Mouse (Mus musculus): ENCODE measurements around the gene Gpr119. TPM values are rescaled to one million over a fixed set of nuclear protein-coding genes. Genes with fewer than 3 reads are reported as not detected.

Gene Gpr119
- polyA plus RNA-seq (2012; rRNA removed) (not detected in 2 replicates), polyA plus RNA-seq (2014; fragmentation: Nextera tagmentation; extraction: Ambion mirVana) (not detected in 2 replicates)

DNA sequence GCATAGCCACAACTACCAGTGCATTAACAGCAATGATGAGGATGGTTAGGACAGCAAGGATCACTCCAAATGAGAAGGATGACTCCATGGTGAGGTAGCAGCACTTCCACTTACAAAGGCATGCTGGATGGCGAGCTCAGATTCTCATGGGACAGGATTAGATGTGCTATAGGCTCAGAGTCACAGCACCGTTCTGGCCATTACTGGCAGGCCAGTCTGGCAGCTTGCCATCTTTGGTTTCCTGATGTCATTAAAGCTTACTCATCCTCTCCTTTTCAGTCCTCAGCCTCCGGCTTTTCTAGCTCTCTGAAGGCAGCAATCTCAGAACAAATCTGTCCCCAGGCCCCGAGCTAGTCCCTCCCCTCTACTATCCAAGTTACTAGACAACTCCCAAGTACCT, at the start of gene Gpr119:
Gene Gpr119, minus strand, starts transcription at position 308 of the 400 bp plus-strand sequence.
- DNase-seq (ENCODE audit: low read depth in 3 of 3, low spot score in 3 of 3) (no peak), ATAC-seq (ENCODE audit: insufficient read depth) (no peak)
- Histone ChIP-seq H3K36me3 (replicated peaks; ENCODE audit: control insufficient read depth, insufficient read depth, low read depth) (no peaks in the 10 kb centered on the region), H3K27me3 (ENCODE audit: control insufficient read depth, insufficient read depth, low read length) (no peaks in the 10 kb centered on the region), H3K9ac (replicated peaks) (no peak within 1 kb of the TSS), H3K4me1 (replicated peaks; ENCODE audit: control insufficient read depth in 2 of 2, insufficient read depth in 2 of 2, low read length in 1 of 2) (no peaks in the 10 kb centered on the region), H3K4me2 (ENCODE audit: low read depth) (no peak within 1 kb of the TSS), H3K4me3 (ENCODE audit: insufficient read depth in 1 of 2, low read depth in 2 of 2, low read length in 2 of 2) (no peak within 1 kb of the TSS), H3K27ac (no peak within 1 kb of the TSS), H3K9me3 (ENCODE audit: control insufficient read depth, low read length) (no peaks in the 10 kb centered on the region)
- WGBS (ENCODE audit: insufficient replicate concordance), result 40% methylated on average over 4 of the region's 4 CpGs
- no peak for TF ChIP-seq CTCF (IDR thresholded peaks at IDR 0.05; ENCODE audit: low read depth)
- no peak for TF ChIP-seq EP300 (IDR thresholded peaks at IDR 0.05; ENCODE audit: low read depth)

DNA sequence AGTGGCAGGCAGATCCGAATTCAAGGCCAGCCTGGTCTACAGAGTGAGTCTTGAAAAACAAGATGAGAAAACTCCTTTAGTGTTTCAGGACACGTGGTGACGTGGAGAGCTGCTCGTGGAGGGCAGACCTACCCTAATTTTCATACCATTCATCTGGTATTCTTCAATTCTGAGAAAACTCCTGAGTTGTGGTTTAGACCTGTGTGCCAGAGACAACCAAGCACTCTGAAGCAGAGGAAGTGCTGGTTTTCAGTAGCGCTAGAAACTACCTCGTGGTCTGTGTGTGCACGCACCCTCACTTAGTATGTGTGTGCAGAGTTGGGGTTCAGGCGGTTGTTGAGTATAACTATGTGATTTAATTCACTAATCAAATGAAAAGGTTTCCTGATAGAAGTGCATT, 38.6 kb upstream of the Gpr119 start:
- no peak overlapping the region for H3K4me3 ChIP-seq (ENCODE audit: insufficient read depth in 1 of 2, low read depth in 2 of 2, low read length in 2 of 2)
- H3K4me2 ChIP-seq (ENCODE audit: low read depth), result no peak overlapping the region
- H3K36me3 ChIP-seq (replicated peaks; ENCODE audit: control insufficient read depth, insufficient read depth, low read depth), result no peaks in the 10 kb centered on the region; the same call in 1 of the 2 replicates
- 76% methylated on average over 8 of the region's 8 CpGs for WGBS (ENCODE audit: insufficient replicate concordance)
- TF ChIP-seq CTCF (IDR thresholded peaks at IDR 0.05; ENCODE audit: low read depth) (no peak), EP300 (IDR thresholded peaks at IDR 0.05; ENCODE audit: low read depth) (no peak)
- no peak overlapping the region for H3K9ac ChIP-seq (replicated peaks)
- no peak for ATAC-seq (ENCODE audit: insufficient read depth)
- H3K27ac ChIP-seq, result no peak overlapping the region
- H3K9me3 ChIP-seq (ENCODE audit: control insufficient read depth, low read length), result no peaks in the 10 kb centered on the region
- H3K4me1 ChIP-seq (replicated peaks; ENCODE audit: control insufficient read depth in 2 of 2, insufficient read depth in 2 of 2, low read length in 1 of 2), result no peaks in the 10 kb centered on the region
- DNase-seq (ENCODE audit: low read depth in 3 of 3, low spot score in 3 of 3), result no peak
- no peaks in the 10 kb centered on the region for H3K27me3 ChIP-seq (ENCODE audit: control insufficient read depth, insufficient read depth, low read length)

GRCm38 (mm10) chrX:48709701-48710100, 35.4 kb upstream of the Gpr119 start:
- ATAC-seq (ENCODE audit: insufficient read depth), result no peak
- no peaks in the 10 kb centered on the region; the same call in 1 of the 2 replicates for H3K36me3 ChIP-seq (replicated peaks; ENCODE audit: control insufficient read depth, insufficient read depth, low read depth)
- no peak overlapping the region for H3K4me2 ChIP-seq (ENCODE audit: low read depth)
- no peaks in the 10 kb centered on the region for H3K9me3 ChIP-seq (ENCODE audit: control insufficient read depth, low read length)
- WGBS (ENCODE audit: insufficient replicate concordance), result 83% methylated on average over 10 of the region's 10 CpGs
- no peak for TF ChIP-seq CTCF (IDR thresholded peaks at IDR 0.05; ENCODE audit: low read depth)
- no peak for TF ChIP-seq EP300 (IDR thresholded peaks at IDR 0.05; ENCODE audit: low read depth)
- H3K4me1 ChIP-seq (replicated peaks; ENCODE audit: control insufficient read depth in 2 of 2, insufficient read depth in 2 of 2, low read length in 1 of 2), result no peaks in the 10 kb centered on the region
- H3K27ac ChIP-seq, result no peak overlapping the region
- DNase-seq (ENCODE audit: low read depth in 3 of 3, low spot score in 3 of 3), result no peak
- no peak overlapping the region for H3K9ac ChIP-seq (replicated peaks)
- H3K4me3 ChIP-seq (ENCODE audit: insufficient read depth in 1 of 2, low read depth in 2 of 2, low read length in 2 of 2), result no peak overlapping the region
- no peaks in the 10 kb centered on the region for H3K27me3 ChIP-seq (ENCODE audit: control insufficient read depth, insufficient read depth, low read length)

DNA sequence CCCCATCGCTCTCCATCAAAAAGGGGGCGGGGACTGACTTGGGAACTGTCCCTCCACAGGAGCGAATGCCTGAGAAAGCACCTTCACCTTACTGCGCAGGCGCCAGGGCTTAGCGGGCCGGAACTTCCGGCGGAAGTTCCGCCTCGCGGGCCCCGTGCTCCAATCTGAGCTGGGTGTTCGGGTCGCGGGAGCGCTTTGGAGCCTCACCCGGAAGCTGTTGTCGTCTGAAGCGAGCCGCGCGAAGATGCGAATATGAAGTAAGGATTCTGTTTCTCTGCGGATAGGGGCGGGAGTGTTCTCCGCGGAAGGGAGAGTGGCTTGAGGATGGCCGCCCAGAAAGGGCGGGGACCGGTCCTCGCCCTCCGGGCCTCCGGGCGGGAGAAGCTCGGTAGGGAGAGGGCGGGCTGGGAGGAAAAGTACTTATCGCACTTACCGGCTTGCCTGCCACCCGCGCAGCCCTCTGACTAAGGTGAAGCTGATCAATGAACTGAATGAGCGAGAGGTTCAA, 20.6 kb upstream of the Gpr119 start, which contains the start of gene Rbmx2:
Gene Rbmx2, plus strand, starts transcription at position 141 of the 508 bp plus-strand sequence.
- H3K36me3 ChIP-seq (replicated peaks; ENCODE audit: control insufficient read depth, insufficient read depth, low read depth), result no peaks in the 10 kb centered on the region
- peaks cover 0 to 9% of the 10 kb centered on the region in 2 experiments; a peak in 2 of 4 replicates for H3K4me1 ChIP-seq (replicated peaks; ENCODE audit: control insufficient read depth in 2 of 2, insufficient read depth in 2 of 2, low read length in 1 of 2)
- peak within 1 kb of the TSS; percentile 71 for H3K4me2 ChIP-seq (ENCODE audit: low read depth)
- H3K9ac ChIP-seq (replicated peaks), result peak within 1 kb of the TSS; percentile 70
- no peak for TF ChIP-seq EP300 (IDR thresholded peaks at IDR 0.05; ENCODE audit: low read depth)
- TF ChIP-seq CTCF (IDR thresholded peaks at IDR 0.05; ENCODE audit: low read depth), result no peak
- 8% methylated on average over 42 of the region's 42 CpGs for WGBS (ENCODE audit: insufficient replicate concordance)
- H3K27ac ChIP-seq, result peak within 1 kb of the TSS; percentile 85
- H3K9me3 ChIP-seq (ENCODE audit: control insufficient read depth, low read length), result no peaks in the 10 kb centered on the region
- DNase-seq (ENCODE audit: low read depth in 3 of 3, low spot score in 3 of 3) (peak; percentile 77 to 83 (median 80)), ATAC-seq (ENCODE audit: insufficient read depth) (peak; percentile 98)
- peak within 1 kb of the TSS; percentile 74 to 89 for H3K4me3 ChIP-seq (ENCODE audit: insufficient read depth in 1 of 2, low read depth in 2 of 2, low read length in 2 of 2)
- no peaks in the 10 kb centered on the region for H3K27me3 ChIP-seq (ENCODE audit: control insufficient read depth, insufficient read depth, low read length)

DNA sequence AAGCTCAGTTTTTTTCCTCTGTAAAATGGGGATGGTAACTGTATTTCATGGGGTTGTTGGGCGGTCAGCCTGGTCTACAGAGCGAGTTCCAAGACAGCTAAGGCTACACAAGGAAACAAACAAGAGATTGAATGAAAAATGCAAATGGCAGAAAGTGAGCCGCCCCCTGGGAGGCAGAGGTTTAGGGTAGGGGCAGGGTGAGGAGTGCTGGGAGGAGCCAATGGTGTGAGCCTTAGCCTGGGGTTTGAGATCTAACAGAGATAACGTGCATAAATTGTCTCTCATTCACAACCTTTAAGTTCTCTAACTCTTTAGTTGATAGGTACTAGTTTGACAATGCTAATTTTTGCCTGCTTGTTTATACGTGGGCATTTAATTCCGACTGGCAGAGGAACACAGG, 20.2 kb upstream of the Gpr119 start:
- no peak for TF ChIP-seq CTCF (IDR thresholded peaks at IDR 0.05; ENCODE audit: low read depth)
- TF ChIP-seq EP300 (IDR thresholded peaks at IDR 0.05; ENCODE audit: low read depth), result no peak
- no peaks in the 10 kb centered on the region for H3K9me3 ChIP-seq (ENCODE audit: control insufficient read depth, low read length)
- H3K4me2 ChIP-seq (ENCODE audit: low read depth), result peak overlapping the region; percentile 71
- WGBS (ENCODE audit: insufficient replicate concordance), result 19% methylated on average over 6 of the region's 6 CpGs
- no peak overlapping the region for H3K27ac ChIP-seq
- H3K4me3 ChIP-seq (ENCODE audit: insufficient read depth in 1 of 2, low read depth in 2 of 2, low read length in 2 of 2), result peak overlapping the region; percentile 46 to 74
- no peaks in the 10 kb centered on the region for H3K27me3 ChIP-seq (ENCODE audit: control insufficient read depth, insufficient read depth, low read length)
- no peak for DNase-seq (ENCODE audit: low read depth in 3 of 3, low spot score in 3 of 3)
- peak; percentile 59; the same call in 1 of the 2 replicates for ATAC-seq (ENCODE audit: insufficient read depth)
- no peaks in the 10 kb centered on the region for H3K36me3 ChIP-seq (replicated peaks; ENCODE audit: control insufficient read depth, insufficient read depth, low read depth)
- H3K9ac ChIP-seq (replicated peaks), result no peak overlapping the region
- peaks cover 0 to 9% of the 10 kb centered on the region in 2 experiments; a peak in 2 of 4 replicates for H3K4me1 ChIP-seq (replicated peaks; ENCODE audit: control insufficient read depth in 2 of 2, insufficient read depth in 2 of 2, low read length in 1 of 2)

Measured in liver, embryonic 14.5 days (tissue).